Mouse (Mus musculus): ENCODE data around the gene Plpp2. TPM values are rescaled to one million over a fixed set of nuclear protein-coding genes. Genes with fewer than 3 reads are reported as not detected.

Gene Plpp2
- total RNA-seq, 2 experiments from 2014 or later: 7.9 to 13.9 TPM

DNA sequence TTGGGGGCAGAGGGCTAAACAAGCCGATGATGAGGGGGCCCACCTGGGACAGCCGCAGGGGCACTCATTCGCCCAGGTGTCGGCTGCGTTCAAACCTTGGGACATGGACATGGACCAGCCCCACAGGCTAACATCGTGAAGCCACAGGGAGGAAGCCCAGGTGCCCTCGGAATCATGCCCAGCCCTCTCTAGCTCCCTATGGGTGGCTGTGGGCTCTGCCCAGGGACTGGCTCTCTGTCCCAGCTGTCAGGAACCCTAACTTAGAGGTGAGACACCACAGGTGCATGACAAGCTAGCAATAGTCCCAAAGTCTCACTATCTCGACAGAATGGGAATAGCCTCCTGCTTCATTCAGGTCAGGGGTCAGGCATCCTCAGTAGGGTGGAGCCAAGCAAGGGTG lies 18.9 kb upstream of the Plpp2 start:
- no peak for ATAC-seq (replicated peaks; ENCODE audit: poor library complexity, severe bottlenecking)

GRCm38 (mm10) chr10:79550366-79550765 lies 16.8 kb upstream of the Plpp2 start:
- no peak for ATAC-seq (replicated peaks; ENCODE audit: poor library complexity, severe bottlenecking)

DNA sequence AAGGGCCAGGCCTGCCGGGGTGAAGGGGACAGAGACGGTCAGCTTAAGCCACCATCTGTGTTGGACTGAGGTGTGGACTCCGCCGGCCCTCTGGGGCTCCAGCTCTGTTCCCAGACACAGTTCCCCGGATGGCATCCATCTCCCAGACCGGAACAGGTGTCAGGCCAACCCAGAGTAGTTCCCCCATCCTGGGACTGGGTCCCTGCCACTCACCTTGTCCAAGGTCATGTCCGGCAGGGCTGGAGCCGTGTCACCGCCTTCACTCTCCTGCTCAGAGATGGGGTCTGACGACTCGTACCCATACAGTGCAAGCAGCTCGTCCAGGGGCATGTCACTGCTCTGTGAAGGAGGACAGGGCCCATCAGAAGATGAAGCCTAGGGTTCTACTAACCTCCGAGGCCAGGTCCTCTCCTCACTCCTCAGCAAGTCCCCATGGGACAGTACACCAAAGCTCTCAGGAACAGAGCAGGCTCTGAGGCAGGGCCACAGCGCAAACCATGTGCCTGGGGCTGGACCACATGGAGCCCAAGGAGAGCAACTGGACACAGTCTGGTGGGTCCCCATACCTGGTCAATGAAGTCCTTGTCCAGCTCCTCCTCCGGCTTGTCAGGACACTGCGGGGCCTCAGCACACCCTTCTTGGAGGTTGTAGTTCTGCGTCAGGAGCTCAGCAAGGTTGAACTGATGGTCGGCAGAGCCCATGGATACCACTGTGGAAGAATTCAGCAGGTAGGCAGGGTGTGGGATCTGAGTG lies 15.6 kb upstream of the Plpp2 start:
- no peak for ATAC-seq (replicated peaks; ENCODE audit: poor library complexity, severe bottlenecking)

DNA sequence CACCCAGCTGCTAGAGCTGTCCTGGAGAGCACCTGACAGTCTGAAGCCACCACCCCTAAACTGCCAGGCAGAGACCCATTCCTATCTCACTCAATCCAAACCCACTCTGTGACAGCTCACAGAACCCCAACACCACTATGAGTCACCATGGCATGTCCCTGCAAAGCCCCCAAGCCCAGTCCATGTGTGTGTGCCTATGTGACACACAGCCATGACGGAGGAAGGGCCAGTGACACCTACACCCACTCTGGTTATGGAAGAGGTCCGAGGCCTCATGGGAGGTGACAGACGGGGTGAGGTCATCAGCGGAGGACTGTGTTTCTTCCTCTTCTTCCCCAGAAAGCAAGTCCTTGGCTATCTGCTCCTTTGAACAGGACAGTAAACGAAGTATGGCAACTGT lies 14.9 kb upstream of the Plpp2 start:
- ATAC-seq (replicated peaks; ENCODE audit: poor library complexity, severe bottlenecking): no peak

GRCm38 (mm10) chr10:79547148-79547675 lies 13.6 kb upstream of the Plpp2 start:
- 0 out of 2 replicates have a peak, but pooled peaks have one; percentile 3 for ATAC-seq (replicated peaks; ENCODE audit: poor library complexity, severe bottlenecking)

- ATAC-seq (replicated peaks; ENCODE audit: poor library complexity, severe bottlenecking): no peak
Observed at GRCm38 (mm10) chr10:79546483-79546882, 12.9 kb upstream of the Plpp2 start.

DNA sequence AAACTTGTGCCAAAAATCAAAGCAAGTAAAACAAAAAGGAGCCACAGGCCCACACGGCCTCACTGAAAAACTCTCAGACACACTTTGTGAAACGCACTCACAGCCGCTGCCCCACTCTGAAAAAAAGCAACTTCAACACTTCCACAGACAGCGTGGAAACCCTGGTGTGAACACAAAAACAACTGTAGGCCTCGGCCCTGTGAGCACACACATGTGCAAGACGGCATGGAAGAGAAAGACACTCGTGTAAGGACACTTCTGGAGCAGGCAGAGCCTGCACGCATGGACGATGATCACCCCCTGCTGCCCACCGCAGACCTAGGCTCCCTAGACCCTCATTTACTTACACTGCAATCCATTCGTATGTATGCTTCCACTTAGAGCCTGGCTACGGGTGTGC lies 12.3 kb upstream of the Plpp2 start:
- no peak for ATAC-seq (replicated peaks; ENCODE audit: poor library complexity, severe bottlenecking)

DNA sequence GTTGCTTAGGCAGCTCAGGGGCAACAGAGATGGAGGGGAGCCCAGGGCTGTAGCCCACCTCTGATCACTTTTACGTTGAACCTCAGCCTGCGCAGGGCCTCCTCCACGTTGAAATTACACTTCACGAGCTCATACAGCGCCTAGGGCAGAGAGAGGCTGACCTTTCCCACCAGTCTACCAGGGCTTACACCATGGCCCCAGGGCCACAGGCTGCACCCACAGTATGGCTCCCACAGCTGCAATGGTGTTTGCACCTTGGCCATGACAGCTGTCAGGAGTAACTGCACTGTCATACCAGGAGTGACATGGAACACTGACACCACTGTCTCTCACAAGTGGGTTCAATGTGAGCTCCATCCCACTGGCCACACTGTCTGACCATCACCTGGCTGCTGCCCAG lies 11.0 kb upstream of the Plpp2 start:
- ATAC-seq (replicated peaks; ENCODE audit: poor library complexity, severe bottlenecking): no peak

DNA sequence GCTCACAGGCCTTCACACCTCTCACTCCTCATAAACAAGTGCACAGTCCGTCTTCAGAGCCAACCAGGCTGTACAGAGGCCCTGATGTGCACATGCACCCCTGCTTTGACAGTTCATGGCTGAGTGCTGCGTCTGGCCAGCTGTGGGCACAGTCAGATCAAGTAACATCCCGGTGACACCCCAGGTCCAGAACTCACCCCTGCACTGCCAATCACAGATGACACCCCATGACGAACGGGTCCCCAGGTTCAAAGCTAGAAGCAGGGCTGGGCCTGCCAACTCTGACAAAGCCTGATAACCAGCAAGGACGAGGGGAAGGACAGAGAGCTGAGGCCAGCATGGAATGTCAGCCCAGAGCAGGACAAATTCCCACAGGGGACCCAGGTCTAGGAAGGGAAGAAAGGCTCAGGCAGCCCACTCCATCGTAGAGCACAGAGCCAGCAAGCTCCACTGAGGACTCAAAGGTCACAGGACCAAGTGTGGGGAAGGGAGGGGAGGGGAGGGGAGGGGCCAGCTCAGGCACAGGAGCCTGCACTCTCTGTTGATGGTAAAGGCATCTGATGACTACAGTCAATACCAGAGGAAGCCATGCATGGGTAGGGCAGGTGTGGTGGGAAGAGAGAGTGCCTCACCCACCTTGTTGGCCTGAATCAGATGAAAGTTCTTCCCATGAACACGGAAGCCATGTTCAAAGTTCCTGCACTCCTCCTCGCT lies 10.4 kb upstream of the Plpp2 start:
- ATAC-seq (replicated peaks; ENCODE audit: poor library complexity, severe bottlenecking): no peak

DNA sequence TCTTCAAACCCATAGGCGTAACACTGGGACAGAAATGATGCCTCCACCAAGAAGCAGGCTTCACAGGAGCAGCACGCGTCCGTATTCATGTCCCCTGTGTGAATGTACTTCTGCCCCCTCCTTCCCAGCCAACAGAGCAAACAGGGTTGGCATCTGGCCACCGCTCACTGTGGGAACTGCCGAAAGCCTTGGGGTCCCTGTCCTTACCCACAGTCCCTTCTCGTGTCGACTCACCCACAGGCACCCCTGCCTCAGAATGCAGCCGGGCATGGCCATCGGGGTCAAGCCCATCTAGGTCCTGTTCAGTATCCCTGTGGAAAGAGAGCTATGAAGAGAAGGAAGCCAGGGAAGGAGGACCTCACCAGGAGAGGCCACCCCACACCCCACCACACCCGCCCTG lies 8.6 kb upstream of the Plpp2 start:
- no peak for ATAC-seq (replicated peaks; ENCODE audit: poor library complexity, severe bottlenecking)

DNA sequence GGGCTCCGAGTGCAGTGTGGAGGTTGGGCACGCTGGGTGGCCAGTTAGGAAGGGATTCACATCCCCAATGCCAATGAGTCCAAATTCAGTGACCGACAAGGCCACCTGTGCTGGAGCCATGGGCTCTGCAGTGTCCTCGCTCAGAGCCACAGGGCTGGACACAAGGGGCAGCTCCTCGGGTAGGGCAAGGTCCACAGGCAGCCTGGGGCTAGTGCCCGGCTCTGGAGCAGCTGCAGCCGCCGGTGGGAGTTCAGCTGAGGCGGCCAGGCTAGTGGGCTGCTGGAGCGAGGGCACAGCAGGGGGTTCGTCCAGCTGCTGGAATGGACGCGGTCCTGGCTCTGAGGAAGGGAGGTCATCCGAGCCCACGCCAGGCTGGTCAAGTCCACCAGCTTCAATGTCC lies 7.9 kb upstream of the Plpp2 start:
- ATAC-seq (replicated peaks; ENCODE audit: poor library complexity, severe bottlenecking): no peak

DNA sequence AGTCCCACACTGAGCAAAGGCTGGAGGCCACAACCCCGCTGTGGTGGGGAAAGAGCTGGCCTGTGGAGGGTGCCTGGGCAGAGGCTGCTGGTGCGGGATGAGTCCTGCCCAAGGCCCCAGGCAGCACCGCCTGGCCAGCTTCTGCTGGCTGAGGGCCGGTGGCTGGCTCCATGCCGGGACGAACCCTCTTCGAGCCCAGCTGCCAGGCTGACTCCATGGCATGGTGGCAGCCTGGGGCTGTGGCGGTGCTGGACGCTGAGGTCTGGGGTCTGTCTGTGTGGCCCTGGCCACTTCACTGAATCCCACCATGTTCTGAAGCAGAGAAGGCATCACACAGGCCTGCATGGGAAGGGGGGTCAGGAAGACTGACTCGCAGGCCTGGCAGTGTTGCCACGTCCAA lies 7.2 kb upstream of the Plpp2 start:
- no peak for ATAC-seq (replicated peaks; ENCODE audit: poor library complexity, severe bottlenecking)

GRCm38 (mm10) chr10:79539701-79540495 lies 6.3 kb upstream of the Plpp2 start:
- ATAC-seq (replicated peaks; ENCODE audit: poor library complexity, severe bottlenecking): no peak

DNA sequence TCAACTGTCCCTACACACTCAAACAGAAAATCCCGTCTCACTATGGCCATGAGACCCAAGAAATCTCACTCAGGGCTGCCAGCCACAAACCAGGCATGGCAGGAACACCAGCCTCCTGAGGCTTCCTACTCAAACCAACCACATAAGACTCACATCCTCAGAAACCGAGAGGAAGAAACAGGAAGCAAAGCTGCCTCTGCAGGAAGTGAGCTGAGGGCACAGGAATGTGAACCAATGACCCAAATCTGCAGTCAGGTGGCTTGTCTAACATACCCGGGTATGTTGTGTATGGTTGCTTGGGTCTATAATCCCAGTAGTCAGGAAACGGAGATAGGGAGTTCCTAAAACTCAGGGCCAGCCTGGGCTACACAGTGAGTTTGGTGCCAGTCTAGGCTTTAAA lies 5.3 kb upstream of the Plpp2 start:
- ATAC-seq (replicated peaks; ENCODE audit: poor library complexity, severe bottlenecking): peak; percentile 90

- no peak for ATAC-seq (replicated peaks; ENCODE audit: poor library complexity, severe bottlenecking)
Observed at GRCm38 (mm10) chr10:79538323-79538722, 4.7 kb upstream of the Plpp2 start.

DNA sequence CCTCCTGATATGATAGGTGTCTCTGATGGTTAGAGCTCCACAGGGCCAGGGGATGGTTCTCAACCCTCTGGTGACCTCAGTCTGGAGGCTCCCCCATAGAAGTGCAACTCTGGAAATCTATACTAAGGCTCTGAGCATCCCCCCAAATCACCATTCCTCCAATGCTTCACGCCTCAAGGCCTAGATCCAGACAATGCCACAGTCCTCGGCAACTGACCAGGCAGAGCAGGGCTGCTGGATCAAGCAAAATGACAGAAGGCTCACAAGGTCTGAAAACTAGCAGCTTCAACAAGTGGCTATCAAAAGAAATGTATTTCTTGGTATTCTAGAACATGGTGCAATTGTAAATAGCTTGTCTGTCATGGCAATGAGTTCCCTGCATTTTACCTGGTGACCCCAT lies 4.2 kb upstream of the Plpp2 start:
- ATAC-seq (replicated peaks; ENCODE audit: poor library complexity, severe bottlenecking): no peak

- ATAC-seq (replicated peaks; ENCODE audit: poor library complexity, severe bottlenecking): no peak
Observed at GRCm38 (mm10) chr10:79537271-79537670, 3.7 kb upstream of the Plpp2 start.

DNA sequence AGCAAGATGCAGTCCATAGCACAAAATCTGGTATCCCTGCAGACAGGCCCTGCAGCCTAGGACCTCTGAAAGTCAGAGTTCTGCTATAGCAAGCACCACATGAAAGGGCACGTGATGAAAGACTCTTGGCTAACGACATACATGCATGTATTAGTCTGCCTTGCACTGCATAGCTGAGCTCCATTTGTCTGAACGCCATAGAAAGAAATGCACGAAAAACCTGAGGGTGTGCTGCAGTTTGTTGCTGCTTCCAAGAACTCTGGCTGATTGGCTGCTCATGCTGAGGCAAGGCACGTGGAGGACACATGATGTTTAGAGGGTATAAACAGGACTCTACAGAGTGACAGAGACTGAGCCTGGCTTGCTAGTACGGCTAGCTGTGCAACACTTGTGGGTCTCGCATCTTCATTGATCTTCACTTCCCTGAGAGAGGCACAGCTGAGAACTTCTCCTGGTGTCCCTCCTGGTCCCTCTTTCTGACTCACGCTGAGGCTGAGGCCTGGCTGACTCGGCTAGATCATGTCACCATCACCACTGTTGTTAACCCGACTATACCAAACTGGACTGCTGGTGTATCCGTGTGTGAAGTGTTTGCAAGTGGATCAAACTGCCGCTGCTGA lies 3.0 kb upstream of the Plpp2 start:
- ATAC-seq (replicated peaks; ENCODE audit: poor library complexity, severe bottlenecking): no peak

DNA sequence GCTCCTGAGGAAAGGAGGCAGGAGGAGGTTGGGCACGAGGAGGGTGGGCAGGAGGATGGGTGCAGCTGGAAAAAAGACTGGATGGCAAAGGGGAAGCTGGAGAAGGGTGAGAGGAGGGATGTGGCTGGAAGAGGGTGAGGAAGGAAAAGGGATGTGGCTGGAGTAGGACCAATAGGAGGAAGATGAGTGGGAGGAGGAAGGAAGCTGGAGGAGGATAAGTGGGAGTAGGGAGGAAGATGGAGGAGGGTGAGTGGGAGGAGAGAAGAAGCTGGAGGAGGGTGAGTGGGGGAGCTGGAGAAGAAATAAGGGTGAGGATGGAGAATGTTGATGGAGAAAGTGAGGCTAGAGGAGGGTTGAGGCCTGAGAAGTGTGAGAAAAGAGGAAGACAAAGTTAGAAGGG lies 1.8 kb upstream of the Plpp2 start:
- no peak for ATAC-seq (replicated peaks; ENCODE audit: poor library complexity, severe bottlenecking)

GRCm38 (mm10) chr10:79534426-79534825 lies 830 bp upstream of the Plpp2 start:
- ATAC-seq (replicated peaks; ENCODE audit: poor library complexity, severe bottlenecking): no peak

- ATAC-seq (replicated peaks; ENCODE audit: poor library complexity, severe bottlenecking): no peak
Observed at GRCm38 (mm10) chr10:79532678-79533077, 918 bp downstream of the Plpp2 start.

Data from granulocyte monocyte progenitor cell, adult 5-6 weeks (primary cell).